Mouse (Mus musculus) testis, adult 2 months (tissue): ENCODE data around the gene Mta1. TPM values are rescaled to one million over a fixed set of nuclear protein-coding genes. Genes with fewer than 3 reads are reported as not detected.

Experiments
- H3K27ac ChIP-seq: fragments of 200-500 bp; 2 replicates; pipeline ENCODE4 v1.5.1; 2012; ENCODE audit warnings: low read depth, low read length; ENCODE audit not compliant: control insufficient read depth, insufficient read depth
- H3K27me3 ChIP-seq: fragments of 200-500 bp; 2 replicates; pipeline ENCODE4 v1.6.1; 2012; ENCODE audit warnings: mild to moderate bottlenecking, low read length, moderate library complexity; ENCODE audit not compliant: control insufficient read depth, insufficient read depth
- H3K36me3 ChIP-seq: fragments of 200-500 bp; 2 replicates; pipeline ENCODE4 v1.6.1; 2012; ENCODE audit warnings: mild to moderate bottlenecking, low read length; ENCODE audit not compliant: control insufficient read depth, insufficient read depth
- H3K4me1 ChIP-seq: fragments of 200-500 bp; 2 replicates; pipeline ENCODE4 v1.6.1; 2012; ENCODE audit warnings: low read length; ENCODE audit not compliant: control insufficient read depth, insufficient read depth
- H3K4me3 ChIP-seq: fragments of 200-500 bp; 2 replicates; pipeline ENCODE4 v1.5.1; 2012; ENCODE audit warnings: low read depth, mild to moderate bottlenecking, low read length, moderate library complexity, mixed read lengths; ENCODE audit not compliant: control insufficient read depth
- CTCF ChIP-seq: fragments of 200-500 bp; IDR thresholded peaks from 2 replicates; pipeline ENCODE4 v1.5.1; 2012; ENCODE audit warnings: low read depth, mild to moderate bottlenecking, inconsistent platforms, low read length, moderate library complexity; ENCODE audit not compliant: control insufficient read depth, insufficient read depth, insufficient replicate concordance
- POLR2A ChIP-seq: fragments of 200-500 bp; IDR thresholded peaks from 2 replicates; pipeline ENCODE4 v1.6.1; 2012; ENCODE audit warnings: low read depth, mild to moderate bottlenecking, inconsistent platforms, low read length, moderate library complexity; ENCODE audit not compliant: control insufficient read depth
- polyA plus RNA-seq: library from polyadenylated mRNA; depleted of rRNA; stranded (reverse); fragments of >200 nt; gene quantifications from 2 replicates; pipeline ENCODE4 v1.2.3, GENCODE M21; 2012

Gene Mta1
- polyA plus RNA-seq, 1 experiment = 57.9 TPM

GRCm38 (mm10) chr12:113107431-113108124 lies 9.5 kb downstream of the Mta1 start:
- TF ChIP-seq POLR2A = no peak
- no peak for TF ChIP-seq CTCF
- H3K36me3 ChIP-seq = no peaks in the 10 kb centered on the region

GRCm38 (mm10) chr12:113108528-113109283 lies 10.6 kb downstream of the Mta1 start:
- Histone ChIP-seq H3K4me3 (no peak overlapping the region), H3K27ac (no peak overlapping the region), H3K27me3 (no peaks in the 10 kb centered on the region), H3K36me3 (no peaks in the 10 kb centered on the region), H3K4me1 (peaks cover 5% of the 10 kb centered on the region; the same call in 1 of the 2 replicates)
- TF ChIP-seq POLR2A = no peak
- no peak for TF ChIP-seq CTCF

More at GRCm38 (mm10) chr12:113107431-113108124, 9.5 kb downstream of the Mta1 start:
- H3K4me1 ChIP-seq = peaks cover 5% of the 10 kb centered on the region; the same call in 1 of the 2 replicates
- H3K27ac ChIP-seq = no peak overlapping the region
- H3K27me3 ChIP-seq = no peaks in the 10 kb centered on the region
- no peak overlapping the region for H3K4me3 ChIP-seq

GRCm38 (mm10) chr12:113109801-113110200 lies 11.7 kb downstream of the Mta1 start:
- no peaks in the 10 kb centered on the region for H3K4me1 ChIP-seq
- no peak overlapping the region for H3K27ac ChIP-seq
- no peaks in the 10 kb centered on the region for H3K27me3 ChIP-seq
- no peaks in the 10 kb centered on the region for H3K36me3 ChIP-seq
- no peak for TF ChIP-seq POLR2A
- TF ChIP-seq CTCF = no peak
- no peak overlapping the region for H3K4me3 ChIP-seq

- H3K27me3 ChIP-seq = no peaks in the 10 kb centered on the region
- no peaks in the 10 kb centered on the region for H3K36me3 ChIP-seq
- H3K4me1 ChIP-seq = no peaks in the 10 kb centered on the region
- H3K4me3 ChIP-seq = no peak overlapping the region
- TF ChIP-seq POLR2A (no peak), CTCF (no peak)
- H3K27ac ChIP-seq = no peak overlapping the region
These were observed 16.1 kb downstream of the Mta1 start for GRCm38 (mm10) chr12:113114141-113114540.

GRCm38 (mm10) chr12:113114856-113115538 lies 16.9 kb downstream of the Mta1 start:
- Histone ChIP-seq H3K4me1 (no peaks in the 10 kb centered on the region), H3K36me3 (no peaks in the 10 kb centered on the region), H3K27ac (no peak overlapping the region), H3K4me3 (no peak overlapping the region), H3K27me3 (no peaks in the 10 kb centered on the region)
- no peak for TF ChIP-seq CTCF
- no peak for TF ChIP-seq POLR2A

- TF ChIP-seq CTCF (peak; percentile 59; the same call in 1 of the 2 replicates), POLR2A (no peak)
- Histone ChIP-seq H3K27me3 (no peaks in the 10 kb centered on the region), H3K4me3 (no peak overlapping the region), H3K4me1 (no peaks in the 10 kb centered on the region), H3K36me3 (peaks cover 2% of the 10 kb centered on the region; the same call in 1 of the 2 replicates), H3K27ac (no peak overlapping the region)
These were observed 21.7 kb downstream of the Mta1 start for GRCm38 (mm10) chr12:113119516-113120410.
